Mouse (Mus musculus): Measurements from ENCODE around the gene Patj. TPM values are rescaled to one million over a fixed set of nuclear protein-coding genes. Genes with fewer than 3 reads are reported as not detected.
"Not testable (repeated sequence)": the region's sequence is repeated elsewhere in the genome, so short reads cannot be mapped to it uniquely, and the experiment has no call there.

Gene Patj
- total and polyA plus RNA-seq, 2 experiments from 2014 or later, result 4.2 to 12.0 TPM

DNA sequence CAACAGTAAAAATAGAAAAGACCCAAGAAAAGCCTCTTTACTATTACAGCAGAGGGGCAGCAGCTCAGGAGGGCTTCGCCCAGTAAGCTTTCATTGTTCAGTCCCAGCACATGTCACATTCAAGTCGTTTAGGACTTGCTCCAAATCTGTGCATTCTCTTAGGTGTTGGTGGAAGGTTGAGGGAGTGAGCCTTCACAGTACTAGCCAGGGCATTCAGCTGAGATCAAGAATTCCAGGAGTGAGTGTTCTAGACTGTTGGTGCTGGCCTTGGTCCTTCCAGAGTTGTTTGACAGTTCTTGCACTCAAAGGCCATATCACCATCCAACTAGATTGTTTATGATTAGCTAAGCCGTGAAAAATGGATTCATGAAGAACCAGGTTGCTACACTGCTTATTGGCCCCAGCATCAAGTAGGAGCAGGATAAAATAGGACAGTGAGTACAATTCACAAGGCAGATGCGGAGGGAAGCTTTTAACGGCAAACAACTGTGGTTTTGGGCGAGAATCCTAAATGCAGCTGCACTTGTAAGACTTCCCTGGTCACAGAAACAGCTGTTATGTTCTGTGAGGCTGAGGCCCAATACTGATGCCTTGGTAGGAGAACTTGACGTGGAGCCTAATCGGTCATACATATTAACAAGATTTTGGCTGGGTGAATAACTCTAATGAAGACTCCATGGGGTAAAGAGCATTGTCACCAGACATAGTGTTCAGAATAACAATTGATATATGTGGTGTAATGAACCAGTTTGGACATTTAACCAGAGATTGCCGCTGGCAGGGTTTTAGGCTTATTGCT lies 225.6 kb downstream of the Patj start:
- H3K36me3 ChIP-seq (ENCODE audit: insufficient read depth), result no peaks in the 10 kb centered on the region
- no peak overlapping the region for H3K27ac ChIP-seq (ENCODE audit: low read depth, low read length)
- TF ChIP-seq CTCF (IDR thresholded peaks at IDR 0.05; ENCODE audit: low read depth), result no peak
- no peak overlapping the region for H3K9ac ChIP-seq
- no peak overlapping the region for H3K4me2 ChIP-seq (ENCODE audit: low read depth)
- 53% methylated on average over 9 of the region's 9 CpGs for WGBS
- H3K4me3 ChIP-seq (ENCODE audit: low read depth, low read length), result no peak overlapping the region
- no peak for ATAC-seq
- no peaks in the 10 kb centered on the region for H3K4me1 ChIP-seq (ENCODE audit: insufficient read depth)
- H3K9me3 ChIP-seq (ENCODE audit: low read length), result no peaks in the 10 kb centered on the region
- H3K27me3 ChIP-seq (ENCODE audit: insufficient read depth, low read length), result no peaks in the 10 kb centered on the region
- DNase-seq, result peak; percentile 9

DNA sequence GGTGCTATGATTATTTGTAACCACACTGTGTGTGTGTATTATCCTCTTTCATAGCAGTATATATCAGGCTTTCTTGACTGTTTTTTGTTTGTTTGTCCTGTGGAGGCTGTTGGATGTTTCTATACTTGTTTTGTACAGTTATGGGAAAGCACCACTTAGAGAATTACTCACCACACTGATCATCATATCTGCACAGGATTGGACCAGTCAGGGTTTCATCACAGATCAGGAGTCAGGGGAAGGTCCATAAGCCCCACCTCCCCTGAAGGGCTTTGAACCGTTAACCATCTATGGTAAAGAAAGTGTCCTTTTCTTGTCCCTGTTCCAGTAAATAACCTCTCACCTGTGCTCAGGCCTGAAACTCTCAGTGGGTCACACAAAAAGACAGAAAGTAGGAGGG lies 226.6 kb downstream of the Patj start:
- DNase-seq (no peak), ATAC-seq (no peak)
- WGBS, result 71% methylated on average over 1 of the region's 1 CpGs
- Histone ChIP-seq H3K9ac (no peak overlapping the region), H3K36me3 (ENCODE audit: insufficient read depth) (no peaks in the 10 kb centered on the region), H3K9me3 (ENCODE audit: low read length) (no peaks in the 10 kb centered on the region), H3K4me2 (ENCODE audit: low read depth) (no peak overlapping the region), H3K27ac (ENCODE audit: low read depth, low read length) (no peak overlapping the region), H3K27me3 (ENCODE audit: insufficient read depth, low read length) (no peaks in the 10 kb centered on the region), H3K4me3 (ENCODE audit: low read depth, low read length) (no peak overlapping the region), H3K4me1 (ENCODE audit: insufficient read depth) (no peaks in the 10 kb centered on the region)
- no peak for TF ChIP-seq CTCF (IDR thresholded peaks at IDR 0.05; ENCODE audit: low read depth)

DNA sequence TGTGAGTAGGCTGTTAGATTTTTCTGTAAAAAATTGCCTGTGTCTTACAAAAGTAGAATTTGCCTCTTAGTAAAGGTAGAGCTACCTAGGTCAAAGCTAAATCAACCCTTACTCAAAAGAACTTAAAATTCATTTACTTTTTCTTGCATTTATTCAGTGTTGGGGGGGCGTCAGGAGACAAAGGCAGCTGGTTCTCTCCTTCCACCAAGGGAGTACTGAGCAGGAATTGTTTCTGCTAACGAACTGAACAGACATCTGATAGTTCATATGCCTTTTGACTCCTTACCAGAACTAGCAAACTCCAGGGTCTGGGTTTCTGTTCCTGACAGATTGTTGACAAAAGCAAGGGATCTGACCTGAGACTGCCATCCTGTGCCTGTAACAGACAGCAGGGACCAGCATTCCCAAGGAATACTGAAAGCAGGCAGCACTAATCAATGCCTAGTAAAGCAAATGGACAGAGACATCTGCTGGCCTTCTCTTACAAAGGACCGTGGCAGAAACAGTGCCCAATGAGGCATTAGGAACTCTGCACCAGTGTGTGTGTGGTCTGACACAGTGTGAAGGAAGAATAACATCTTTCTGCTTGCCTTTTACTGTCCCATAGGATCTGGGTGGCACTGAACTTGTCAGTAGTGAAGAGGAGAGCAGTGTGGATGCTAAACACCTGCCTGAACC lies 227.6 kb downstream of the Patj start:
- Histone ChIP-seq H3K4me2 (ENCODE audit: low read depth) (no peak overlapping the region), H3K36me3 (ENCODE audit: insufficient read depth) (no peaks in the 10 kb centered on the region), H3K4me3 (ENCODE audit: low read depth, low read length) (no peak overlapping the region), H3K27ac (ENCODE audit: low read depth, low read length) (no peak overlapping the region), H3K9ac (no peak overlapping the region), H3K9me3 (ENCODE audit: low read length) (no peaks in the 10 kb centered on the region), H3K4me1 (ENCODE audit: insufficient read depth) (no peaks in the 10 kb centered on the region), H3K27me3 (ENCODE audit: insufficient read depth, low read length) (no peaks in the 10 kb centered on the region)
- WGBS, result 24% methylated on average over 3 of the region's 3 CpGs
- peak; percentile 47; the same call in 1 of the 2 replicates for ATAC-seq
- peak; percentile 20 for DNase-seq
- TF ChIP-seq CTCF (IDR thresholded peaks at IDR 0.05; ENCODE audit: low read depth), result peak; percentile 34

DNA sequence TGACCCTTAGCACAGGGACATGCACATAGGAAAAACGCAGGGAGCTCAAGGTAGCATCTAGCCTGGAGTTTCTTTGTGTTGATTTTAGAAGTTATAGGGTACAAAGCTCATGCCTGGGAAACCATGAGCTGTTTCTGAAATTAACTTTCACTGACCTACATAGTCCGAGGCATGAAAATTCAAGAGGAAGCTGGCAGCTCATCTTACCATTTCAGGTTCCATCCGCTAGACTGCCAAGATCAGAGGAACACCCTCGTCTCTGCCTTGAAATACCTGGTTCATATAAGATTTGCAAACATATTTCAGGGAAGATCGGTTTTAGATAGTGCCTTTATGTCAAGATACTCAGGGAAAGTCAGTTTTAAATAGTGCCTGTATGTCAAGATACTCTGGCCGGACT lies 232.7 kb downstream of the Patj start:
- no peak overlapping the region for H3K27ac ChIP-seq (ENCODE audit: low read depth, low read length)

DNA sequence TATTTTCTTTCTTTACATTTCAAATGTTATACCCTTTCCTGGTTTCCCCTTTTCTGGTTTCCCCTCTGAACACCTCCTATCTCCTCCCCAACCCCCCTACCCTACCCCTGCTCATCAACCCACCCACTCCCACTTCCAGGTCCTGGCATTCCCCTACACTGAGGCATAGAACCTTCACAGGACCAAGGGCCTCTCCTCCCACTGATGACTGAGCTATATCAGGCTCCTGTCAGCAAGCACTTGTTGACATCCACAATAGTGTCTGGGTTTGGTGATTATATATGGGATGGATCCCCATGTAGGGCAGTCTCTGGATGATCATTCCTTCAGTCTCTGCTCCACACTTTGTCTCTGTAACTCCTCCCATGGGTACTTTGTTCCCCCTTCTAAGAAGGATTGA lies 233.6 kb downstream of the Patj start:
- H3K4me3 ChIP-seq (ENCODE audit: low read depth, low read length); H3K27me3 ChIP-seq (ENCODE audit: insufficient read depth, low read length); H3K27ac ChIP-seq (ENCODE audit: low read depth, low read length); H3K9me3 ChIP-seq (ENCODE audit: low read length); H3K9ac ChIP-seq; H3K36me3 ChIP-seq (ENCODE audit: insufficient read depth); ATAC-seq; DNase-seq; H3K4me1 ChIP-seq (ENCODE audit: insufficient read depth); H3K4me2 ChIP-seq (ENCODE audit: low read depth): not testable (repeated sequence)

More for the DNA sequence above, 232.7 kb downstream of the Patj start:
- H3K36me3 ChIP-seq (ENCODE audit: insufficient read depth), result no peaks in the 10 kb centered on the region
- ATAC-seq (no peak), DNase-seq (no peak)
- H3K27me3 ChIP-seq (ENCODE audit: insufficient read depth, low read length), result no peaks in the 10 kb centered on the region
- H3K9ac ChIP-seq, result no peak overlapping the region
- WGBS, result 91% methylated on average over 6 of the region's 6 CpGs
- no peaks in the 10 kb centered on the region for H3K4me1 ChIP-seq (ENCODE audit: insufficient read depth)
- H3K4me2 ChIP-seq (ENCODE audit: low read depth), result no peak overlapping the region
- no peak for TF ChIP-seq CTCF (IDR thresholded peaks at IDR 0.05; ENCODE audit: low read depth)
- H3K4me3 ChIP-seq (ENCODE audit: low read depth, low read length), result no peak overlapping the region
- H3K9me3 ChIP-seq (ENCODE audit: low read length), result no peaks in the 10 kb centered on the region

DNA sequence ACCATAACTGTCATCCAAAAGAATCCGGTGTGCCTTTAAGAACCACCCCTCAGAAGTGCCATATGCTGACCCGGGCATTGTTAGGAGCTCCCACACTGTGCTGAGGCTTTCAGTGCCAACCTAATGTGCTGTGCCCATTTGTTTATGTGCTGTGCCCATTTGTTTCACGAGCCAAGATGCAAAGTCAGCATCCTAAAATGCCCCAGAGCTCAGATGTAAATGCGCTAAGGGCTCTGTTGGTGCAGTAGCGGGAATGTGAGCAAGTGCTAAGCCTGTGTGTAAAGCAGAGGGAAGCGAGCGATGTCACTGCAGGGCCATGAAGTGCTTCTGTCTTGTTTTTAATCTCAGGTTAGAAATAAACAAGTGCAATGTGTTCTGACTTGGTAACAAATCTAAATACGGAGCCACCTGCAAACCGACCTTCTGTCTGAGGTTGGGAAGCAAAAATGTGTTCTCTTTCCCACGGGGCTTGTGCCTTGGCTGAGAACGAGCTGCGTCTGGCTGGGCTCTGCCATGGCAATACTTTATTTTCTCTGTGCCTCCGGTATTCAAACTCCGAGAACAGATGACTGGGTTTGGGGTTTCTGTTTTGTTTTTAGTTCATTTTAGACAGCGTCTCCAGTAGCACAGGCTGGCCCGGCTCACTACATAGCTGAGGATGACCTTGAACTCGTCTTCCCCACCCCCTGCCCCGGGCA lies 239.7 kb downstream of the Patj start:
- Histone ChIP-seq H3K27ac (ENCODE audit: low read depth, low read length) (no peak overlapping the region), H3K4me2 (ENCODE audit: low read depth) (no peak overlapping the region), H3K27me3 (ENCODE audit: insufficient read depth, low read length) (no peaks in the 10 kb centered on the region), H3K4me3 (ENCODE audit: low read depth, low read length) (no peak overlapping the region), H3K36me3 (ENCODE audit: insufficient read depth) (no peaks in the 10 kb centered on the region), H3K9ac (no peak overlapping the region), H3K9me3 (ENCODE audit: low read length) (no peaks in the 10 kb centered on the region), H3K4me1 (ENCODE audit: insufficient read depth) (no peaks in the 10 kb centered on the region)
- no peak for TF ChIP-seq CTCF (IDR thresholded peaks at IDR 0.05; ENCODE audit: low read depth)
- peak; percentile 16 for DNase-seq
- WGBS, result 67% methylated on average over 18 of the region's 18 CpGs
- peak; percentile 25; the same call in 1 of the 2 replicates for ATAC-seq

DNA sequence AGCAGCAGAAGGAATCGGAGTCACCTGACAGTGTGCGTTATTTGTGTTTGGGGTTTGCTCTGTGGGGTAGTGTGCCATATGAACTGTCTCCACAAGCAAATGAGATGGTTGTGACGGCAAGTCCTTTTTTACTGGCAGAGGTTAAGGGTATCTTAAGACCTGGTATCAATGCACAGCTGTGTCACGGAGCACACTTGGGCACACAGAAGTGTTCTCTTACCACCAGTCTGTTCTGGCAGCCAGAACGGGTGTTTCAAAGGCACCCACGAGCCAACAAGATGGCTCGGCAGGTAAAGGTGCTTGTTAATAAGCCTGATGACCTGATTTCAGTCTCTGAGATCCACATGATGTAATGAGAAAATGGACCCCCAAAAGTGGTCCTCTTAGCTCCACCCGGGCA lies 243.1 kb downstream of the Patj start:
- 95% methylated on average over 8 of the region's 8 CpGs for WGBS
- no peak for TF ChIP-seq CTCF (IDR thresholded peaks at IDR 0.05; ENCODE audit: low read depth)
- Histone ChIP-seq H3K4me1 (ENCODE audit: insufficient read depth) (no peaks in the 10 kb centered on the region), H3K4me2 (ENCODE audit: low read depth) (no peak overlapping the region), H3K27ac (ENCODE audit: low read depth, low read length) (no peak overlapping the region), H3K36me3 (ENCODE audit: insufficient read depth) (no peaks in the 10 kb centered on the region), H3K27me3 (ENCODE audit: insufficient read depth, low read length) (no peaks in the 10 kb centered on the region), H3K4me3 (ENCODE audit: low read depth, low read length) (no peak overlapping the region), H3K9ac (no peak overlapping the region), H3K9me3 (ENCODE audit: low read length) (no peaks in the 10 kb centered on the region)
- ATAC-seq (no peak), DNase-seq (no peak)

All from forebrain, postnatal 0 days (tissue).